Mouse (Mus musculus): Measurements from ENCODE around the gene Ankmy2.

Ankmy2 gene

GRCm38 (mm10) chr12:36241171-36241570 lies 84.3 kb downstream of the Ankmy2 start:
- peak; percentile 1 for DNase-seq (ENCODE audit: extremely low read depth, insufficient read length, low spot score)

Measured in 3134 (cell line).